8 mouse cellular contexts compared by ENCODE assay signal in the genomic region with DNA sequence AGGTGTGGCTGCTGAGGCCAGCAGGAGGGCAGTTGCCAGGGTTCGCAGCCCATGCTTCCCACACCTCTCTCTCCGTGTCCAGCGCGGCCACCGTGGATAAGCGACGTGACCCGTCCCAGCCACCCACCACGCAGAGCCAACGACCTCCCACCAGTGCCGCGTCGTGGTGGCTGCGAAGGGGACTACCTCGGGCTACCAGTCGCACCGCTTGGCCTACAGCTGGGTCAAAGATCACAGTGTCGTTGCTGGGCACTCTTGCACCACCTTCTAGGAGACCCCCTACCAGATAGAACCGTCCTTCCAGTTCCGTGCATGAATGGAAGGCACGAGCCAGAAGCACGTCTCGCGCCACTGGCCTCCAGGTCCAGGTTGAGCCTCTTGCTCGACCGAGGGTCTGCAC. TPM values are rescaled to one million over a fixed set of nuclear protein-coding genes. Genes with fewer than 3 reads are reported as not detected.
DNase-seq lines count a peak whose midpoint lies in the region; ATAC-seq and TF ChIP-seq lines count a peak whose summit lies in the region.

No protein-coding gene starts in this region.

- H3K9ac ChIP-seq in ES-E14 (ENCODE audit: insufficient read depth, low read depth, low read length, poor library complexity, severe bottlenecking) = peak overlapping the region; percentile 59
- H3K9ac ChIP-seq in hindbrain, embryonic 15.5 days = peak overlapping the region; percentile 66

- H3K9me3 ChIP-seq in ES-E14 (ENCODE audit: control insufficient read depth, insufficient read depth, low read depth, low read length) = no peaks in the 10 kb centered on the region
- H3K9me3 ChIP-seq in hindbrain, embryonic 15.5 days = no peaks in the 10 kb centered on the region
- no peaks in the 10 kb centered on the region for H3K9me3 ChIP-seq in megakaryocyte, embryonic 14.5 days

- H3K36me3 ChIP-seq in kidney, adult 2 months (ENCODE audit: control insufficient read depth, insufficient read depth, low read length) = no peaks in the 10 kb centered on the region
- H3K36me3 ChIP-seq in ES-E14 (ENCODE audit: control insufficient read depth, insufficient read depth, low read length, poor library complexity, severe bottlenecking) = peaks cover 14% of the 10 kb centered on the region
- H3K36me3 ChIP-seq in hindbrain, embryonic 15.5 days = peaks cover 10% of the 10 kb centered on the region; the same call in 1 of the 2 replicates
- peaks cover 44% of the 10 kb centered on the region for H3K36me3 ChIP-seq in megakaryocyte, embryonic 14.5 days (replicated peaks; ENCODE audit: low read length)

- in situ Hi-C loops in ES-E14 (cut with MboI; ENCODE audit: low sequenced_read_pairs in 2 of 2, unreplicated experiment in 2 of 2) = no loop called here

- TF ChIP-seq CTCF in kidney, adult 2 months (conservative IDR thresholded peaks at IDR 0.05; ENCODE audit: insufficient read depth, insufficient read length, low read depth, low read length) = no peak

- 8% methylated on average over 26 of the region's 26 CpGs for WGBS in kidney, adult 2 months
- 3% methylated on average over 26 of the region's 26 CpGs for WGBS in hindbrain, embryonic 15.5 days

- no peak; the same call in 1 of the 2 replicates for ATAC-seq in hindbrain, embryonic 15.5 days (ENCODE audit: low FRiP score, low read depth)
- ATAC-seq in monocyte, adult 5-6 weeks (replicated peaks; ENCODE audit: insufficient number of reproducible peaks, low FRiP score, low TSS enrichment, poor library complexity, severe bottlenecking) = no peak

- peak overlapping the region; percentile 79 for H3K4me2 ChIP-seq in hindbrain, embryonic 15.5 days

- H3K4me3 ChIP-seq in kidney, adult 2 months (ENCODE audit: insufficient read depth, low read depth, low read length) = peak overlapping the region; percentile 69
- H3K4me3 ChIP-seq in ES-E14 (ENCODE audit: insufficient read depth in 1 of 2, low read depth in 1 of 2, low read length in 2 of 2, poor library complexity in 1 of 2, severe bottlenecking in 1 of 2) = peak overlapping the region; percentile 58 to 61
- H3K4me3 ChIP-seq in hindbrain, embryonic 15.5 days = peak overlapping the region; percentile 48
- peak overlapping the region; percentile 86 for H3K4me3 ChIP-seq in megakaryocyte, embryonic 14.5 days (replicated peaks)

- H3K4me1 ChIP-seq in kidney, adult 2 months (ENCODE audit: control insufficient read depth, insufficient read depth, low read length) = no peaks in the 10 kb centered on the region; the same call in 1 of the 2 replicates
- H3K4me1 ChIP-seq in ES-E14 (ENCODE audit: control insufficient read depth in 2 of 2, insufficient read depth in 2 of 2, low read length in 2 of 2, poor library complexity in 1 of 2) = peaks cover 0 to 3% of the 10 kb centered on the region in 2 experiments; a peak in 1 of 4 replicates
- H3K4me1 ChIP-seq in hindbrain, embryonic 15.5 days (replicated peaks) = peaks cover 15% of the 10 kb centered on the region
- H3K4me1 ChIP-seq in megakaryocyte, embryonic 14.5 days = peaks cover 18% of the 10 kb centered on the region

- no peak for TF ChIP-seq POLR2A in kidney, adult 2 months (IDR thresholded peaks at IDR 0.05; ENCODE audit: low read depth, low read length)

- no peaks in the 10 kb centered on the region for H3K27me3 ChIP-seq in kidney, adult 2 months (replicated peaks; ENCODE audit: control insufficient read depth, insufficient read depth, low read length)
- no peaks in the 10 kb centered on the region for H3K27me3 ChIP-seq in hindbrain, embryonic 15.5 days
- peaks cover 1% of the 10 kb centered on the region for H3K27me3 ChIP-seq in megakaryocyte, embryonic 14.5 days (replicated peaks)

- peak overlapping the region; percentile 11; the same call in 1 of the 2 replicates for H3K27ac ChIP-seq in kidney, adult 2 months (ENCODE audit: insufficient read depth, low read depth, low read length)
- no peak overlapping the region for H3K27ac ChIP-seq in ES-E14 (ENCODE audit: insufficient read depth, low read depth, low read length, poor library complexity, severe bottlenecking)
- H3K27ac ChIP-seq in hindbrain, embryonic 15.5 days (replicated peaks) = peak overlapping the region; percentile 88

- DNase-seq in kidney, adult 2 months = no peak
- no peak for DNase-seq in kidney, adult 8-10 months
- DNase-seq in ES-E14 (ENCODE audit: low read depth, low spot score) = no peak
- DNase-seq in cerebellum, postnatal 36 days = peak; percentile 24 to 30
- DNase-seq in urinary bladder, adult 2 months (ENCODE audit: low spot score) = no peak

TF ChIP-seq in ES-E14, 5 proteins besides CTCF, POLR2A, EP300 and RAD21:
- no peak for TF ChIP-seq MAFK (IDR thresholded peaks at IDR 0.05; ENCODE audit: insufficient read depth, low read depth, low read length)
- no peak for TF ChIP-seq HCFC1 (IDR thresholded peaks at IDR 0.05; ENCODE audit: borderline replicate concordance, insufficient read depth, low read length)
- no peak for TF ChIP-seq CHD2 (IDR thresholded peaks at IDR 0.05; ENCODE audit: low read depth, low read length)
- TF ChIP-seq ZC3H11A (IDR thresholded peaks at IDR 0.05; ENCODE audit: borderline replicate concordance, low read depth, low read length) = no peak
- TF ChIP-seq ZNF384 (IDR thresholded peaks at IDR 0.05; ENCODE audit: low read depth, low read length) = no peak

RNA-seq across cellular contexts. Expression of gene Klhdc9, which starts 0.3 kb away (rescaled TPM):
- polyA plus RNA-seq in kidney, adult 2 months (2012; rRNA removed) = 6.9 and 7.1 TPM in 2 replicates
- 0.85 and 1.1 TPM in 2 replicates for total RNA-seq in ES-E14 (2012; rRNA removed)
- polyA plus RNA-seq in hindbrain, embryonic 15.5 days (2015; fragmentation: Nextera tagmentation; extraction: Ambion mirVana) = 2.5 and 3.3 TPM in 2 replicates
- not detected in 2 replicates for polyA plus RNA-seq in megakaryocyte, embryonic 14.5 days (2012; ENCODE audit: insufficient read depth, low replicate concordance)
- total RNA-seq in monocyte, adult 5-6 weeks (2017) = not detected in 3 replicates
- polyA plus RNA-seq in urinary bladder, adult 2 months (2012; rRNA removed) = 2.3 and 2.8 TPM in 2 replicates

RNA-seq across cellular contexts. Expression of gene Nectin4, which starts 9.6 kb away (rescaled TPM):
- polyA plus RNA-seq in kidney, adult 2 months (2012; rRNA removed) = 2.3 TPM in 2 replicates
- 1.9 and 3.0 TPM in 2 replicates for total RNA-seq in ES-E14 (2012; rRNA removed)
- polyA plus RNA-seq in hindbrain, embryonic 15.5 days (2015; fragmentation: Nextera tagmentation; extraction: Ambion mirVana) = 3.1 and 3.5 TPM in 2 replicates
- 0.44 TPM in 1 of 2 replicates, not detected in the other for polyA plus RNA-seq in megakaryocyte, embryonic 14.5 days (2012; ENCODE audit: insufficient read depth, low replicate concordance)
- total RNA-seq in monocyte, adult 5-6 weeks (2017) = 2.0 to 3.9 TPM (median 2.5 TPM) in 3 replicates
- 35.1 and 39.2 TPM in 2 replicates for polyA plus RNA-seq in urinary bladder, adult 2 months (2012; rRNA removed)

RNA-seq across cellular contexts. Expression of gene Pfdn2, which starts 14.8 kb away (rescaled TPM):
- polyA plus RNA-seq in kidney, adult 2 months (2012; rRNA removed) = 17.1 and 37.0 TPM in 2 replicates
- total RNA-seq in ES-E14 (2012; rRNA removed) = 41.1 and 41.6 TPM in 2 replicates
- polyA plus RNA-seq in hindbrain, embryonic 15.5 days (2015; fragmentation: Nextera tagmentation; extraction: Ambion mirVana) = 139 and 153 TPM in 2 replicates
- polyA plus RNA-seq in megakaryocyte, embryonic 14.5 days (2012; ENCODE audit: insufficient read depth, low replicate concordance) = 1.3 and 11.9 TPM in 2 replicates
- 26.8 to 86.9 TPM (median 34.0 TPM) in 3 replicates for total RNA-seq in monocyte, adult 5-6 weeks (2017)
- 47.8 and 66.6 TPM in 2 replicates for polyA plus RNA-seq in urinary bladder, adult 2 months (2012; rRNA removed)

RNA-seq across cellular contexts. Expression of gene Nit1, which starts 14.8 kb away (rescaled TPM):
- 207 and 209 TPM in 2 replicates for polyA plus RNA-seq in kidney, adult 2 months (2012; rRNA removed)
- 18.1 and 24.4 TPM in 2 replicates for total RNA-seq in ES-E14 (2012; rRNA removed)
- 51.4 and 52.1 TPM in 2 replicates for polyA plus RNA-seq in hindbrain, embryonic 15.5 days (2015; fragmentation: Nextera tagmentation; extraction: Ambion mirVana)
- 3.2 and 6.1 TPM in 2 replicates for polyA plus RNA-seq in megakaryocyte, embryonic 14.5 days (2012; ENCODE audit: insufficient read depth, low replicate concordance)
- 35.1 to 41.2 TPM (median 36.1 TPM) in 3 replicates for total RNA-seq in monocyte, adult 5-6 weeks (2017)
- 63.1 and 70.2 TPM in 2 replicates for polyA plus RNA-seq in urinary bladder, adult 2 months (2012; rRNA removed)

RNA-seq across cellular contexts. Expression of gene Arhgap30, which starts 28.5 kb away (rescaled TPM):
- polyA plus RNA-seq in kidney, adult 2 months (2012; rRNA removed) = 1.6 and 4.8 TPM in 2 replicates
- total RNA-seq in ES-E14 (2012; rRNA removed) = 8.0 and 9.0 TPM in 2 replicates
- polyA plus RNA-seq in hindbrain, embryonic 15.5 days (2015; fragmentation: Nextera tagmentation; extraction: Ambion mirVana) = 0.60 and 0.87 TPM in 2 replicates
- 5.2 and 12.3 TPM in 2 replicates for polyA plus RNA-seq in megakaryocyte, embryonic 14.5 days (2012; ENCODE audit: insufficient read depth, low replicate concordance)
- total RNA-seq in monocyte, adult 5-6 weeks (2017) = 328 to 413 TPM (median 376 TPM) in 3 replicates
- polyA plus RNA-seq in urinary bladder, adult 2 months (2012; rRNA removed) = 4.2 and 5.0 TPM in 2 replicates

Comparison
In these comparisons a context has a peak if more than half of its experiments do, and no peak if none do; other contexts are left out.
1. DNase-seq: peak in cerebellum, postnatal 36 days (2 of 2); none in kidney, adult 2 months (single experiment), kidney, adult 8-10 months (0 of 2), ES-E14 (single experiment) and urinary bladder, adult 2 months (single experiment).
2. Peak in every context shown above with its lines, with median percentiles within 50 percentile points of each other: H3K4me3 ChIP-seq.